Mouse (Mus musculus): ENCODE measurements around the gene Babam2. TPM values are rescaled to one million over a fixed set of nuclear protein-coding genes. Genes with fewer than 3 reads are reported as not detected.

Gene Babam2
- 10 to 100 TPM; 44.7 to 46.5 TPM for total RNA-seq (2021)
- long read RNA-seq, experiment 1, transcript Babam2-209 (12 exons, 1,888 nt): major isoform, 59 of 74 reads
- long read RNA-seq, experiment 1, partial matches to known transcripts: 2 of 74 reads
- long read RNA-seq, experiment 1, other reads (novel, unspliced or antisense): 12 of 74 reads
- long read RNA-seq, experiment 2, transcript Babam2-209 (12 exons, 1,888 nt): major isoform, 42 of 47 reads
- long read RNA-seq, experiment 2, partial matches to known transcripts: 1 of 47 reads
- long read RNA-seq, experiment 2, other reads (novel, unspliced or antisense): 4 of 47 reads

DNA sequence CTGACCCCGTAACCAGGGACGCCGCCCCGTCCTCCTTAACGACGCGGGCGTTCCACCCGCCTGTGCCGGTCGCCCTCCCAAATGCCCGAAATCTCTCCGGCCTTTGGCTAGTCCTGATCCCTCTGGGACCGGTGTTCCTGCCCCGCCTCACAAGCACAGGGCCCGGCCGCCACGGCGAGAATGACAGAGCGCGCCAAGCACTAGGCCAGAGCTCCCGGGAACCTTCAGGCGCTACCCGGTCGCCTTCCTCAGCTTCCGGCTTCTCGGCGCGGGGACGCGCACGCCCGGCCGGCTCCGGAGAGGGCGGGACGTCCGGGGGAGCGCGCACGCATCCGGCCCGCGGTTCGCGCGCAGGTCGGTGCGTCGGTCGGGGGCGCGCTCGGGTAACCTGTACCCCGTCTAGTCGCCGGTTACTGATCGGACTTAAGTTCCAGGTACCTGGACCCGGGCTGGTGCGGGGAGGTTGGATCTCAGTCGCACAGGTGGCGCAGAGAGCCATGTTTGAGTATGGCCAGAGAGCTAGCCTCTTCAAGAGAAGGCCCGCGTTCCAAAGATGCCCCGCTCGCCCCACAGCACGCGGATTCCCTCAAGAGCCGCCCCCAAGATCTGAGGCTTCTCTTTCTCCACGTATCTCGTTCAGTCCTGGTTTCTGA is at the start of gene Babam2:
Babam2 (plus strand) TSS at position 41 of the 653 bp plus-strand sequence.
- DNase-seq (ENCODE audit: low spot score in 2 of 2): peak; percentile 85 to 94

DNA sequence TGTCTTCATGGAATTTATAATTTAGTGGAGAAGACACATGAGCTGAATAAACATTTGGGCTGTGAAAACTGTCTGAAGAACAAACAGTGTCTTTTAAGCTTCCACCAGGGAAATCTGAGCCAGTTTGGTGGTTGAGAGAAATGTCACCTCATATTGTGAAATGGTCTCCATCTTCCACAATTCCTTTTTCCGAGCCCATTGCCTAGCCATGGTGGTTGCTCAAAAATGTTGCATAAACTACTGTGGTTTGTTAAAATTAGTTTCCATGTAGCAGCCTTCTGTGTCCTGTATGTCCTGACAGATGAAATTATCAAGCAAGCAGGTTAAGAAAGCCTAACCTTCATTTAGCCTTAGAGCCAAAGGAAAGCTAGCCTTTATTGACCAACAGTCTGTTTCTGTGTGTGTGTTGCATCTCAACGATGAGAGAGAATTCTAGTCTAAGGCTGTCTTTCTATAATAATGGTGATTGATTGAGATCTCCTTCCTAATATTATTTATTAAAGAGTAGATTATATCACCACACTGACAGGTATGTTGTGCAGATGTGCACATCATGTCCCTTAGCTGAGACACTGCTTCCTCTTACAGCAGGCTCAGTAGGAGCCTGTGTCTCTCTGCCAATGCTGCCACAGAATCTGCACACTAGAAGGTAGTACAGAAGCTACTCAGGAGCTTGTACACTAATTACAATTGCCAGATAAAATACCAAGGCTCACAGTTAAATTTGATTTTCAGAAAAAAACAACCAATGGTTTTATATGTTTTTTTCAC is 46.8 kb upstream of the Babam2 start:
- no peak for DNase-seq (ENCODE audit: low spot score in 2 of 2)

GRCm38 (mm10) chr5:31655688-31656190 is 41.7 kb upstream of the Babam2 start:
- DNase-seq (ENCODE audit: low spot score in 2 of 2): no peak

DNA sequence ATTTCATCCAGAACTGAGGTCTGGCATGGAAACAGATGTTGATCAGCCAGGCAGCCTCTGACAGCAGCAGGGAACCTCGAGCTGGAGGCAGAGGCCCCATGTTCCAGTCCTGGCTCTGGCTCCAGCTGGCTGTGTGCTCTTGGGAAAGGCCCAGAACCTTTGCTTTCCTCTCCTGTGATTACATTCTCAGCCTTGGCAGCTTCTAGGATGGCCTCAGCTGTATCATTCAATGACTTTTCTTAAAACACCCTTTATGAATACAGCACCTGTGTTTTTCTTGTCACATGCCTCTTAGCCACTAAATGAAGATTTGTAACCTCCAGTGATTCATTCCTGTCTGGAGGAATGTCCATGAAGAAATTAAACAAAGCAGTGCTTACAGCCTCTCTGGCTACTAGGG is 31.3 kb upstream of the Babam2 start:
- no peak for DNase-seq (ENCODE audit: low spot score in 2 of 2)

DNA sequence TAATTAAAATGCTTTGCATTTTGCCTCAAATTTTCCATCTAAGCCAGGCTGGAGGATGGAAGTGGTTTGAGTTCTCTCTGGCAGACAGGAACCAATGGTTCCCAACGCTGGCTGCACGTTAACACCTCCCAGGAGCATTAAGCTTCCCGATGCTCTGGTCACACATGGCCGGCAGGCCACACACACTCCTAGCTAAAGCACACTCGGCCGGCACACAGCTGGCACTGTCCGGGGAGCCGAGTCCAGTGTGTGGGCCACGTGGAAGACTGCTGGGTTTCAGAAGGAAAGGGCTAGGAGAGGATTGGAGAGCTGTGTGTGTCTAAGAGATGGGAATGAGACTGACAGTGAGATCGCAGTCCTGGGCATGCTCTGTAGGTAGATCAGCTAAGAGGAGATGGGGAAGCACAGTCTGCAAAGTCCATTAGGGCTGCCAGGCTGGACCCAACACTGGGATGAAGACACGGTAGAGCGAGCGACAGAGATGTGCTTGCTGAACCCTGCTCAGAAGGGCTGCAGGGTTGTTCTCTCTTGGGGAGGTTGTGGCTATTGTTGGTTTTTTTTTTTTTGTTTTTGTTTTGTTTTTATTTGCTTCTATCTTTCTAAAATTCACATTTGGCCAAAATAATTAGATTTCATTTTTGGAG is 29.0 kb upstream of the Babam2 start:
- DNase-seq (ENCODE audit: low spot score in 2 of 2): no peak

DNA sequence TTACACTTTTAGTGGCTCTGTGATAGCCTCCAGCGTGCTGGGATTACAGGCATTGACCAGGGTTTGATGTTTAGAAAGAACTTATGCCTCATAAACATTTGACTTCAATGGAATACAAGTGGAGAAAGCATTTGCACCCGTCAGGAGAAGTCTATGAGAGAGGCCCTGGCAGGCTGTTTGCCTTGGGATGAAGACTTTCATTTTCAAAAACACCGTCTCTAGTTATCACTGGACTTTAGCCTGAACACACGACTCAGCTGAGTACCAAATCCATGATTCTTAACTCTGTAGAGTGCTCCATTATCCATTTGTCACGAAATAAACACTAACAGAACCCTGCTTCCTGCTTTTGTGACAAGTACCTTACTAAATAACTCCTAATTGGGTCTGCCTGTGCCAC is 27.5 kb upstream of the Babam2 start:
- DNase-seq (ENCODE audit: low spot score in 2 of 2): no peak

DNA sequence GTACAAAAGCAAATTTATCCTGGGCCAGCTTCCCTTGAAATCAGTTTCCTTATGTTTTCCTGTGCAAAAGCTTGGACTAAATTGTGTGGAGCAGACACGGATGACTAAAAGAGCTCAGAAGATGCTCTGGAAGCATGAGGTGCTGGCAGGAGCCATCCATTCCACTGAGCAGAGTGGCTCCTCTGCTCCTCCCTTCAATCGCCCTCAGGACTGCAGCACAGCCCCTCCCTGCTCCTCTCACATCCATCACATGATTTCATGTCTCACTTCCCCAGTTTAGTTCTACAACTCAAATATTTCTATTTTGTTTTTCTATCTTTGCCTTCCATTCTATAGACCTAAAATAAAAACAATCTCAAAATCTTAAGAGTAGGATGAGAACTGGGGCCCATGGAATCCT is 26.3 kb upstream of the Babam2 start:
- DNase-seq (ENCODE audit: low spot score in 2 of 2): no peak

DNA sequence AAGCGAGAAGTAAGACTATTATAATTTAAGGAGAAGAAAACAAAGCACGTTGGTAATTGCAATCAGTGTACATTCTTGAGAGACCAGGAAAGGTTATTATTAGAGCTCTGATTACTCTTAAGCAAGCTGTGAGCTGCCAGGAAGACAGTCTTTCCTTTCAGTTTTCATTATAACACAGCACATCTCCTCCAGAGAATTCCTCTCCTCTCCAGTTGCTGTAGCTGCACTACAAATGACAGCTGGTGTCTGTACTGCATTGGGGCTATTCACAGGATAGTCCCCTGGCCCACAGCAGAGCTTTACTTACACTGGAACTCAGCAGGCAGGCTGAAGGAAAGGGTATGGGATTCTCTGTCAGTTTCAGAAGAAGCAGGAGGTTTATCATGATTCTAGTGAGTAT is 24.1 kb upstream of the Babam2 start:
- no peak for DNase-seq (ENCODE audit: low spot score in 2 of 2)

DNA sequence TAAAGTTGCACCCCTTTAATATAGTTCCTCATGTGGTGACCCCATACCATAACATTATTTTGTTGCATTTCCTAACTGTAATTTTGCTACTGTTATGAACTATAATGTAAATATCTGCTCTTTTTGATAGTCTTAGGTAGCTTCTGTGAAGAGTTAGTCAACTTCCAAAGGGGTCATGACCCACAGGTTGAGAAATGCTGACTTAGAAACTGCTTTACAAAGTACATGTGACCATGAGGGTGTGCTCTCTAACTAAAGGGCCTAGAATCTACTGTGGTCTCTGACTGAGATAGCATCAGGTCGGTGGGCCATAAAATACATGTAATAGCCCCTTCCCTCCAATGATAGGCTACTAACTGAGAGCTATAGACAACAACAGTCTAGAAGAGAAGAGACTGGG is 19.5 kb upstream of the Babam2 start:
- DNase-seq (ENCODE audit: low spot score in 2 of 2): no peak

- no peak for DNase-seq (ENCODE audit: low spot score in 2 of 2)
Measured at GRCm38 (mm10) chr5:31680183-31680582, 17.3 kb upstream of the Babam2 start.

DNA sequence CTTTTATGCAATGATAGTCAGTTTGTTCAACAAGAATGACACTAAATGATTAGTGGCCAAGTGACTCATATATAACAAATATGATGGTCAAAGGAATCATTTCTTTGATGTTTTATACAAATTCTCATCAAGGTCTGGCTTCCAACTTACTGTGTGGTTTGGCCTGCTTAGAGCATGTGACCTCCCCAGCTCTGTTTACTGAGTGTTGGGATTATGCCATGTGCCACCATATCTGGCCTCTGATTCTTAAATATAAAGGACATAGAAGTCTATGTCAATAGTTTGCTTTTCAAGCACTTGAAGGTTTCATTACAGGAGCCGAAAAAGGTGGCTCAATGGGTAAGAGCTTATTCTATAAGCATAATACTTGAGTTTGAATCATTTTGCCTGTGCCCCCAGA is 15.2 kb upstream of the Babam2 start:
- DNase-seq (ENCODE audit: low spot score in 2 of 2): no peak

DNA sequence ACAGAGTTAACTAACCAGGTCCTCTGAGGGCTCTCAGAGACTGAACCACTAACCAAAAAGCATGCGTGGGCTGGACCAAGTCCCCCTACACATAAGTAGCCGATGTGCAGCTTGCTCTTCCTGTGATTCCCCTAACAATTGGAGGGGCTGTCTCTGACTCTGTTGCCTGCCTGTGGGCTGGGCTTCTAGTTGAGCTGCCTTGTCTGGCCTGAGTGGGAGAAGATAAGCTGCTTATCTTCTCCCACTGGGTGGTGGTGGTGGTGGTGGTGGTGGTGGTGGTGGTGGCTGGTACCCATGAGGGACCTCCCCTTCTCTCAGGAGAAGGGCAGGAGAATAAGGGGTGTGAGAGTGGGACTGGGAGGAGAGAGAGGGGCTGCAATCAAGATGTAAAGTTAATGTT is 11.4 kb upstream of the Babam2 start:
- DNase-seq (ENCODE audit: low spot score in 2 of 2): no peak

GRCm38 (mm10) chr5:31687972-31688371 is 9.5 kb upstream of the Babam2 start:
- no peak for DNase-seq (ENCODE audit: low spot score in 2 of 2)

DNA sequence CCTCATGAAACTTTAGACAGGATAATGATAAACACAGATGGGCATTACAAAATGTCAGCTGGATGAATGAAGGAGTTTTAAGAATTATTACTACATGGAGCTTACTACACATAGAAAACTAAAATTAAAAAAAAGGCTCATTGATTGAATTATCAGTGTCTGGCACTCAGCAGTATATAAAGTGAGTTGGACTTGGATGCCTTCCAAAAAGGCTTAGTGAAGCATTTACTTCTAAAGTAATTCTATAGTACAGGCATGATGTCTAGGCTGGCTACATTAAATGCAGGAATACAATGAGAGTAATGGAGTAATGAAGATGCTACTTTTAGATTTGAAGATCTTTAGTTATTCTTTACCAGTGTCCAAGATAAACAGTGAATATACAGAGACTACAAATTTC is 4.3 kb upstream of the Babam2 start:
- DNase-seq (ENCODE audit: low spot score in 2 of 2): no peak

DNA sequence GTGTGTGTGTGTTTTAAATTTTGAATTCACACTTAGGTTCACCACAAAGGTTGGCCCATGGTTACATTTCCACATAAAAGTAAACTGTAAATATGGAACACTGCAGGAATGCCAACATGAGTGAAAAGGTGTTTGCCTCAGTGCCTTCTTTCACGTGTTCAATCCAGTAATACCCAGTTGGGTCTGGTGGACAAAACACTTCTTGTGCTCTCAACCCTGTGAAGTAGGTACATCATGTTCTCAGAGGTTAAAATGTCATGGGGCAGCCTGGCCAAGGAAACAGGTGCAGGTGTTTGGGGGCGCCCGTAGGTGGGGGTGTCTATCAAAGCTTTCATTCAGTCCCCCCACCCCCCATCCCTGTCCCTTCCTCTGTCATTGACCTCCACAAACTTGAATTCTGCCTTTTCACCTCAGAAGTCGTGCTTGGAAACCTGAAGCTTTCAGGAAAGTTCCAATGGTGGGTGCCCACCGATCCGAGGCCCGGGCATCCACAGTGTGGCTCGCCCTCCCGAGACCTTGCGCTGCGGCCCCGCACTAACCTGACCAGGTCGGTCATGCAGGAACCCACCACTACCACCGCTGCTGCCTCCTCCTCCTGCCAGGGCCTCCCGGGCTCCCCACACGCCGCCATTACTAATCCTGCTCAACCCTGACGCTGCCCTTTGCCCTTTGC is 377 bp upstream of the Babam2 start, which contains the start of gene Rbks:
Rbks (minus strand) TSS at position 657 of the 673 bp plus-strand sequence.
- no peak for DNase-seq (ENCODE audit: low spot score in 2 of 2)

- peak; percentile 82 to 88 for DNase-seq (ENCODE audit: low spot score in 2 of 2)
Measured at GRCm38 (mm10) chr5:31698297-31698726, 828 bp downstream of the Babam2 start.

DNA sequence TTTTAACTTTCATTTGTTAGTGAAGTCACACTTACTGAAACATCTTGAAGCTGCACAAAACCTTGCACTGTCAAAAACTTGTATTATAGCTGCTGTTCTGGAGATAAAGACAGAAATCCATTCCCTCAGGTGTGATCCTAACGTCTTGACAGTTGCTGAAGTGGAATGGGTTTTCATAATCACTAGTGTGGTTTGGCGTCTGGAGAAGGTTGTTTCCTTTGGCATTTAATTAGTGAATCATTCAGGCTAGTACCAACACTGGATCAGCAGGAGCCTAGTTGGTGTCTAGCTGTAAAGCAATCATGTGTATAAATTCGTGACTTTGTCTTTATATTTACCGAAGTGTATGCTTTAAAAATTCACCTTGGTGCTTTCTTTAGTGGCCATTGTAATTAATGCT is 1.4 kb downstream of the Babam2 start:
- DNase-seq (ENCODE audit: low spot score in 2 of 2): no peak

DNA sequence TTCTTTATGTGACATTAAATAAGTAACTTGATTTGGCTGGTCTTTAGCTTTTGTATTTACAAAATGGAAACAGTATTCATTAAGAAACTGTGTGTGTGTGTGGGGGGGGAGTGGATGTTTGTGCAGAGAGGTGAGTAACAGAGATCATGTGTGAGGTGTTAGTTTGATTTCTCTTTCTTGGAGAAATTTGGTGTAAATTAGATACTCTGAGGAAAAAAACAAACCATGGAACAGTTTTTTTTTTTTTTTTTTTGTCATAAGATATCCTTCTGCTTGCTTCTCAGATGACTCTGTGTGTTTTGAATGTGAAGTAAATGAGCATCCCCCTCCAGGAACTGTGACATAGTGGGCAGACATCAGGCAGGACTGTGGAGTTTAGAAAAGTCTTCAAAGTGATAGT is 1.9 kb downstream of the Babam2 start:
- no peak for DNase-seq (ENCODE audit: low spot score in 2 of 2)

DNA sequence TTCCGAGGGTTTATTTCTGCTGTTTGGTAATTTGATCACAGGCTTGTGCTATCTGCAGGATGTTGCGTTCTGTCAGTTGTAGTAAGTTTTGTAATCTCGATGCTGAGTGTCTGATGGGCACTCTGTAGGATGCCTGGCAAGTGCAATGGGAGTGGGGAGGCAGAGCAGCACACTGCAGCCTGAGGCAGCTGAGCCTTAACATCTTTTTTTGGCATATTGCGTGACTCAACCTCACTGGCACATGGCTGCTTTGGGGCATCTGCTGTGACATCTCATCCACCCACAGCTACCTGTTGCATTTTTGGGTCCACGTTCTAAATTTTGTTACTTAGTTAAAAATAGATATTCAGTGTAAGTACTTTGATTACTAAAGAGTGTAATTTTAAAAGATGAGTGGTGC is 7.5 kb downstream of the Babam2 start:
- peak; percentile 68 to 72 for DNase-seq (ENCODE audit: low spot score in 2 of 2)

GRCm38 (mm10) chr5:31706826-31707225 is 9.3 kb downstream of the Babam2 start:
- no peak for DNase-seq (ENCODE audit: low spot score in 2 of 2)

GRCm38 (mm10) chr5:31709389-31709788 is 11.9 kb downstream of the Babam2 start:
- no peak for DNase-seq (ENCODE audit: low spot score in 2 of 2)
